Mouse (Mus musculus) MEL (cell line): Measurements from ENCODE around the gene Cdkal1. TPM values are rescaled to one million over a fixed set of nuclear protein-coding genes. Genes with fewer than 3 reads are reported as not detected.

ENCODE experiments used
- DNase-seq: peaks from one replicate; pipeline ENCODE4 v3.0.0; 2011; ENCODE audit warnings: low read depth, low spot score
- H3K27ac ChIP-seq: 2 replicates; pipeline ENCODE4 v1.5.1; 2012; ENCODE audit warnings: low read depth, mild to moderate bottlenecking, control low read depth, low read length, moderate library complexity; ENCODE audit not compliant: control insufficient read depth
- H3K27me3 ChIP-seq, 2 experiments: fragments of 150-350 bp in 1 of 2; sonication (generic) in 1 of 2; 2 replicates each; pipeline ENCODE4 v1.6.1; 2012; ENCODE audit warnings: low read length in 2 of 2, mild to moderate bottlenecking in 2 of 2, improper control_type of control experiment in 1 of 2, moderate library complexity in 1 of 2; ENCODE audit not compliant: insufficient read depth in 2 of 2, control insufficient read depth in 1 of 2
- H3K36me3 ChIP-seq, 2 experiments: 2 replicates each; pipeline ENCODE4 v1.6.1; 2012 to 2014; ENCODE audit warnings: low read length in 2 of 2, improper control_type of control experiment in 1 of 2, inconsistent platforms in 1 of 2, mild to moderate bottlenecking in 1 of 2; ENCODE audit not compliant: insufficient read depth in 2 of 2, control insufficient read depth in 1 of 2
- H3K4me1 ChIP-seq, 2 experiments: fragments of 150-350 bp in 1 of 2; sonication (generic) in 1 of 2; 2 replicates each; pipeline ENCODE4 v1.6.1; 2012; ENCODE audit warnings: low read length in 2 of 2, improper control_type of control experiment in 1 of 2, mild to moderate bottlenecking in 1 of 2; ENCODE audit not compliant: insufficient read depth in 2 of 2, control insufficient read depth in 1 of 2
- H3K4me3 ChIP-seq, 2 experiments: fragments of 150-350 bp in 1 of 2; sonication (generic) in 1 of 2; 2 replicates each; pipeline ENCODE4 v1.5.1; 2012; ENCODE audit warnings: low read depth in 2 of 2, low read length in 2 of 2, mild to moderate bottlenecking in 2 of 2, moderate library complexity in 2 of 2, control low read depth in 1 of 2, improper control_type of control experiment in 1 of 2; ENCODE audit not compliant: control insufficient read depth in 1 of 2, insufficient read depth in 1 of 2
- H3K79me2 ChIP-seq: 2 replicates; pipeline ENCODE4 v1.6.1; 2012; ENCODE audit warnings: mild to moderate bottlenecking, low read length, moderate library complexity; ENCODE audit not compliant: control insufficient read depth, poor library complexity, insufficient read depth
- H3K9ac ChIP-seq: 2 replicates; pipeline ENCODE4 v1.6.1; 2012; ENCODE audit warnings: low read depth, mild to moderate bottlenecking, control low read depth, low read length, moderate library complexity; ENCODE audit not compliant: control insufficient read depth, poor library complexity, severe bottlenecking
- H3K9me3 ChIP-seq: fragments of 150-350 bp; sonication (generic); replicated peaks from 2 replicates; pipeline ENCODE4 v1.6.1; 2012; ENCODE audit warnings: mild to moderate bottlenecking, low read length, improper control_type of control experiment, moderate library complexity; ENCODE audit not compliant: insufficient read depth
- CHD1 ChIP-seq: IDR thresholded peaks from 2 replicates; pipeline ENCODE4 v1.6.1; 2012; ENCODE audit warnings: low read depth, mild to moderate bottlenecking, inconsistent platforms, low read length, improper control_type of control experiment
- CTCF ChIP-seq, 3 experiments: IDR thresholded peaks in 2 of 3; conservative IDR thresholded peaks in 1 of 3; 2 replicates each; pipeline ENCODE4 v1.5.1; 2011 to 2012; ENCODE audit warnings: low read length in 3 of 3, low read depth in 2 of 3, mild to moderate bottlenecking in 2 of 3, improper control_type of control experiment in 1 of 3, inconsistent platforms in 1 of 3, mixed read lengths in 1 of 3, moderate library complexity in 1 of 3; ENCODE audit not compliant: control insufficient read depth in 1 of 3, insufficient read depth in 1 of 3, poor library complexity in 1 of 3, severe bottlenecking in 1 of 3
- ETS1 ChIP-seq: IDR thresholded peaks from 2 replicates; pipeline ENCODE4 v1.6.1; 2012; ENCODE audit warnings: low read depth, mild to moderate bottlenecking, inconsistent platforms, low read length, improper control_type of control experiment, moderate library complexity
- GABPA ChIP-seq: IDR thresholded peaks from 2 replicates; pipeline ENCODE4 v1.6.1; 2012; ENCODE audit warnings: low read depth, mild to moderate bottlenecking, inconsistent platforms, low read length, improper control_type of control experiment, moderate library complexity
- GATA1 ChIP-seq: IDR thresholded peaks from 2 replicates; pipeline ENCODE4 v1.6.1; 2011; ENCODE audit warnings: low read depth, low read length, improper control_type of control experiment
- JUND ChIP-seq: IDR thresholded peaks from 2 replicates; pipeline ENCODE4 v1.6.1; 2011; ENCODE audit warnings: low read depth, mild to moderate bottlenecking, improper control_type of control experiment, low read length
- MAFK ChIP-seq: IDR thresholded peaks from 2 replicates; pipeline ENCODE4 v1.6.1; 2011; ENCODE audit warnings: low read depth, mild to moderate bottlenecking, low read length, improper control_type of control experiment, borderline replicate concordance
- MAZ ChIP-seq: IDR thresholded peaks from 2 replicates; pipeline ENCODE4 v1.6.1; 2012; ENCODE audit warnings: low read depth, mild to moderate bottlenecking, inconsistent platforms, low read length, improper control_type of control experiment
- MYB ChIP-seq: IDR thresholded peaks from 2 replicates; pipeline ENCODE4 v1.6.1; 2011; ENCODE audit warnings: mild to moderate bottlenecking, low read depth, low read length, improper control_type of control experiment
- NELFE ChIP-seq: IDR thresholded peaks from 2 replicates; pipeline ENCODE4 v1.6.1; 2011; ENCODE audit warnings: low read depth, low read length, improper control_type of control experiment
- NRF1 ChIP-seq: IDR thresholded peaks from 2 replicates; pipeline ENCODE4 v1.6.1; 2014; ENCODE audit warnings: low read depth, mild to moderate bottlenecking, inconsistent platforms, low read length, improper control_type of control experiment, moderate library complexity; ENCODE audit not compliant: poor library complexity, insufficient read depth, severe bottlenecking
- POLR2AphosphoS2 ChIP-seq: IDR thresholded peaks from 2 replicates; pipeline ENCODE4 v1.6.1; 2011; ENCODE audit warnings: low read length, improper control_type of control experiment
- POLR2AphosphoS5 ChIP-seq: IDR thresholded peaks from 2 replicates; pipeline ENCODE4 v1.6.1; 2012; ENCODE audit warnings: low read depth, borderline replicate concordance, mild to moderate bottlenecking, inconsistent platforms, low read length, moderate library complexity, mixed read lengths
- SIN3A ChIP-seq: IDR thresholded peaks from 2 replicates; pipeline ENCODE4 v1.6.1; 2012; ENCODE audit warnings: low read length, improper control_type of control experiment, inconsistent platforms
- TAL1 ChIP-seq: IDR thresholded peaks from 2 replicates; pipeline ENCODE4 v1.6.1; 2012; ENCODE audit warnings: mild to moderate bottlenecking, inconsistent platforms, low read length, moderate library complexity, mixed read lengths
- TCF12 ChIP-seq: IDR thresholded peaks from 2 replicates; pipeline ENCODE4 v1.6.1; 2014; ENCODE audit warnings: low read depth, mild to moderate bottlenecking, inconsistent platforms, low read length, improper control_type of control experiment, moderate library complexity
- USF1 ChIP-seq: IDR thresholded peaks from 2 replicates; pipeline ENCODE4 v1.6.1; 2014; ENCODE audit warnings: low read depth, mild to moderate bottlenecking, inconsistent platforms, low read length, improper control_type of control experiment, moderate library complexity
- polyA plus RNA-seq, 2 experiments: library from polyadenylated mRNA; stranded (reverse) in 1 of 2; unstranded in 1 of 2; fragments of >175 nt in 1 of 2; fragments of >200 nt in 1 of 2; gene quantifications; 2 replicates each; pipeline versions ENCODE4 v1.2.1 to v1.2.4; 2012; ENCODE audit warnings: low replicate concordance in 2 of 2, low read depth in 1 of 2; ENCODE audit not compliant: insufficient read length in 2 of 2, insufficient read depth in 1 of 2, missing spikeins in 1 of 2
- total RNA-seq: library from RNA; depleted of rRNA; stranded (reverse); fragments of 300-350 nt; gene quantifications from 2 replicates; pipeline ENCODE4 v1.2.3, GENCODE M21; 2012

Cdkal1 gene
- total and polyA plus RNA-seq, 3 experiments: 10.6 to 11.0 TPM; not detected in 1

DNA sequence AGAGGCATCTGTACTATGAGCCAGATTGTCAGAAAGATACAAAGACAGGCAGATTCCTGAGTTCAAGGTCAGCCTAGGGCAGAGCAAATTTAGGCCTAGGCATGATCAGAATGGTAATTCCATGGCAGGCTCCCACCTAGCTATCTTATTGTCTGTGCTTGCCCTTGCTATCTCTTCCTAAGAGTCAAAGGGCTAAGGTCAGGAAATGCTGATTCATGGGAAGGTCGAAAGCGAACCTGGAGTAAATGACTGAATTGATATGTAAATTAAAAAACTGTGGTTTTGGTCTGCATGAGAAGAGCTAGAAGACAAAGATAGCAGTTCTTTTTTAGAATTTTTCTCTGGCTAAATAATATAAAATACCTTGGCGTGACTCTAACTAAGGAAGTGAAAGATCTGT lies 262.4 kb downstream of the Cdkal1 start:
- no peak overlapping the region for H3K4me3 ChIP-seq
- no peaks in the 10 kb centered on the region for H3K36me3 ChIP-seq
- H3K27ac ChIP-seq: no peak overlapping the region
- no peaks in the 10 kb centered on the region for H3K4me1 ChIP-seq
- DNase-seq: no peak
- H3K27me3 ChIP-seq: no peaks in the 10 kb centered on the region
- no peak for TF ChIP-seq GABPA
- no peak for TF ChIP-seq MAFK
- no peak for TF ChIP-seq CTCF (IDR thresholded peaks at IDR 0.05 in 2 of 3, conservative IDR thresholded peaks at IDR 0.05 in 1 of 3; ENCODE audit: control insufficient read depth in 1 of 3, insufficient read depth in 1 of 3, low read depth in 2 of 3, low read length in 3 of 3, poor library complexity in 1 of 3, severe bottlenecking in 1 of 3)
- no peak for TF ChIP-seq ETS1
- TF ChIP-seq JUND: no peak
- no peak for TF ChIP-seq CHD1
- no peak for TF ChIP-seq TAL1
- TF ChIP-seq USF1: no peak
- TF ChIP-seq SIN3A: no peak
- TF ChIP-seq TCF12: no peak
- TF ChIP-seq MYB: no peak
- TF ChIP-seq, all 39 proteins: peak for 0
- Histone ChIP-seq H3K9me3 (no peaks in the 10 kb centered on the region), H3K9ac (no peak overlapping the region), H3K79me2 (no peaks in the 10 kb centered on the region)

DNA sequence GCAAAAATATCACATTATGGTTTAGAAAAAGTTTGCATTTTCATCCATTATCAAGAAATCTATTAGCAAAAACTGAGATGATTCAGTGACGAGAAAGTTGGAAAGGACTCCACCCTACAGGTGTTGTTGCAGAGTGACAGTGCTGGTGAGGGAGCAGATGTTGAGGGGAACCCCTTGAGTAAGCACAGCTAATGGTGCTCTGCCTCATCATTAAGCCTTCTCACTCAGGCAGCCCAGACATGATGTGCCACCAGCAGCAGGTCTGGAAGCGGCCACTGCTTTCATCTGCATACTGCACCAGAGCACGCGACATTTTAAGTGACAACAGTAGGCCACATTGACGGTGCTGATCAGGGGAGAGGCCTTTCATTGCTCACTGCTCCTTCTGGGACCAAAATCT lies 264.8 kb downstream of the Cdkal1 start:
- H3K9me3 ChIP-seq: no peaks in the 10 kb centered on the region
- H3K4me3 ChIP-seq: no peak overlapping the region
- no peak for DNase-seq
- H3K27me3 ChIP-seq: no peaks in the 10 kb centered on the region
- no peaks in the 10 kb centered on the region for H3K4me1 ChIP-seq
- no peak overlapping the region for H3K27ac ChIP-seq
- no peaks in the 10 kb centered on the region for H3K36me3 ChIP-seq
- no peaks in the 10 kb centered on the region for H3K79me2 ChIP-seq
- no peak for TF ChIP-seq MAZ
- no peak for TF ChIP-seq GATA1
- no peak for TF ChIP-seq NRF1
- no peak overlapping the region for H3K9ac ChIP-seq

DNA sequence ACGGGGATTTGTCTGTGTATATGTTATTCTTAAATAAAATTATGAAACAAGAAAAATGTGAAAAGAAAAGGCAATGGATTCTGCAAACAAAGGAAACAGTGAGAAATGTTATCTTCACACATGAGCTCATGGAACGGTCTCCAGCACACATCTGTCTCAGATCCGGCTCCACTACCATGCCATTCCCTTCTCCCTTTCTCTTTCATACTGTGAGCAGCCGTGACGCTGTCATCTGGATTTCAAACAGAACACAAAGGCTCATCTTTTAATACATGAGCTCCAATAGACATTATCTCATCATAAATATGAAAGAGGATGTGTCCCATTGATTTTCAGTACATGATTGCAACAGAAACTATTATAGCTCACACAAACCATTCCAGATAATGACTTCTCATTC lies 265.3 kb downstream of the Cdkal1 start:
- Histone ChIP-seq H3K4me3 (no peak overlapping the region), H3K4me1 (no peaks in the 10 kb centered on the region)
- TF ChIP-seq NELFE (no peak), POLR2AphosphoS2 (no peak), NRF1 (no peak), TCF12 (no peak), TAL1 (no peak), CHD1 (no peak), POLR2AphosphoS5 (no peak)

More for the DNA sequence above, 265.3 kb downstream of the Cdkal1 start:
- Histone ChIP-seq H3K27ac (no peak overlapping the region), H3K9ac (no peak overlapping the region), H3K79me2 (no peaks in the 10 kb centered on the region), H3K27me3 (no peaks in the 10 kb centered on the region), H3K9me3 (no peaks in the 10 kb centered on the region), H3K36me3 (no peaks in the 10 kb centered on the region)
- no peak for DNase-seq
